Mouse (Mus musculus) 416B (cell line): ENCODE measurements around the gene Six1.
A peak's percentile ranks its signal among the peaks of the same experiment; 100 is the strongest.

Source experiments
- DNase-seq: peaks from one replicate; pipeline ENCODE4 v3.0.0; 2011; ENCODE audit warnings: low read depth

Gene Six1

DNA sequence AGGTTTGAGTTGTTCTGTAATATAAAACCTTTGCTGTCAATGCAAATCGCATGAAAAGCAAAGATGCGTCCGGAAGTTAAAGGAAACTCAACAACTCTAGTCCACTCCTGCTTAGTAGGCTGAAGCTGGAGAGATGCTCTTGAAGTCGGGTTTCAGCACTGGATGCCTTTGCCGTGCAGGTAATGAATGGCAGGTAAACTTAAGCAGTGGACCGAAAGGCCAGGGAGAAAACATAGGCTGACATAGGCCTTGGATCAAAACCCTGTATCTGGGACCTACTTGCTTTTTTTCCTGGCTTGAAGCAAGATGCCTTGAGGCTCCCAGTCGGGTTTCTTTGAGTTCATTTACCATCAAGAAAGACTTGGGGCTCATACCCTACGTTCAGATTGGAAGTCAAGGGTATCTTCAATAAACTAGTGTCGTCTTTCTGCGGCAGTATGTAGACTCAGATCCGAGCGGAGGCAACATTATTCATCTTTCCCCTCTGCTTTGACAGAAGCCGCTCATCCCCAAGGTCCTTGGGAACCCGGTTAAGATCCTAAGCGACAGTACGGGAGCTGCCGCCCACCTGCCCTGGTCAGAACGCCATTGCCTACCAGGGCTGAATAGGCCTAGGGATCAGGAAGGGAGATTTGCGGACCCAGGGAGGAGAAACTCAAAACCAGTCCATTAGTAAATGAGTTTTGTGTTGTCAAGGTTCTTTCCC, 4.0 kb downstream of the Six1 start:
- DNase-seq = no peak

DNA sequence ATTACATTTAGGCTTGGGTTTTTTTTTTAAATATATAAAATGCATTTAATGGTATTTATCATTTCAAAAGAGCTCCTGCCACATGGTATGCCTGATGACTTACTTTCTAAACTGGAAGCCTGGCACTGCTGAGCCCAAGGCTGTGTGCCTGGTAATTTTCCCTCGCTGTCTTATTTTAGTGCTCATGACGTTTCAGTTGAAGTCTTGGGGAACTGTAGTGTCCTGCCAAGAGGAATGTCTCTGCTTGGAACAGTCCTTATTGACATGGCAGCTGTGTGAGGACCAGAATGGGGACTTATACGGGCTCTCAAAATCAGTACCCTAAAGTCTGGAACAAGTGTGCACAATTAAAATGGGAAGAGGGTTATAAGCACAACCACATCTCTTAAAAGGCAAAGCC, 5.2 kb downstream of the Six1 start:
- no peak for DNase-seq

DNA sequence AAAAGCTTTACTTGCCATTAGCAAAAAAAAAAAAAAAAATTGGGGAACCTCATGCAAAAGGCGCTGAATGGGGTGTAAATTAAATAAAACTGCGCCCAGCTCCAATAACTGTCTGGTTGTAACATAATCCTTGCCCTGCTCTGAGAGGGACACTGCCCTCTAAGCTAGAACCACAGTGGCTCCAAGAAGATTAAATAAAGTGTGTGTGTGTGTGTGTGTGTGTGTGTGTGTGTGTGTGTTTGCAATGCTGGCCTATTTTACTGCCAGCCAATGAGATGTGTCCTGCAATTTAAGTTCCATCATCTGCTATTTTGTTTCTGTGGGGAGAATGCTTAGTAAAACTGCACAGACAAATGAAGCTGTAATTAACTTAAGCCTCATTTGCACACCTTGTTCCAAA, 6.1 kb downstream of the Six1 start:
- no peak for DNase-seq

DNA sequence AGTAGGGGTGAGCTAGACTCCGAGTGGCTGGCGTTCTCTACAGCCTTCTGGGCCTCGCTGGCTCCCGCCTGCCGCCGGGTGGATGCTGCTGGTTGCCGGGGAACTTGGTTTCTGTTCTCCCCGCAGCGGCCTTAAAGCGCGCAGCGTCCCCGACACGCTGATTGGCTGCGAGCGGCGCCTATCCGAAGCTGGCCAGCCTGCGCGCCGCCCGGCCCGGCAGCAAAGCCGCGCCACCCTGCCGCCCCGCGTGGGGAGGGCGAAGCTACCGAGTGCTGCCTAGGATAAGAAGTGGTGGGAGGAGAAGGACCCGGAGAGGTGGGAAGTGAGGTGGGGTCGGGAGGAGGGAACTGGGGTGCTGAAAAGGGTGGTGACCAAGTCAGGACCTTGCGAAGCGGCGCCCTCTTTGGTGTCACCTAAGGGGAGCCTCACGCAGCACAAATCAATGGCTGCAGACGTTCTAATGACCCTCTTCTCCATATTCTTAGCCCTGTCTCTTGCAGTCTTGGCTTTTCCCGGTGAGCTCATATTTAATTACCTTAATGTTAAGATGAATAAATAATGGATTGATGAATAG, 7.0 kb downstream of the Six1 start:
- DNase-seq = peak; percentile 89

DNA sequence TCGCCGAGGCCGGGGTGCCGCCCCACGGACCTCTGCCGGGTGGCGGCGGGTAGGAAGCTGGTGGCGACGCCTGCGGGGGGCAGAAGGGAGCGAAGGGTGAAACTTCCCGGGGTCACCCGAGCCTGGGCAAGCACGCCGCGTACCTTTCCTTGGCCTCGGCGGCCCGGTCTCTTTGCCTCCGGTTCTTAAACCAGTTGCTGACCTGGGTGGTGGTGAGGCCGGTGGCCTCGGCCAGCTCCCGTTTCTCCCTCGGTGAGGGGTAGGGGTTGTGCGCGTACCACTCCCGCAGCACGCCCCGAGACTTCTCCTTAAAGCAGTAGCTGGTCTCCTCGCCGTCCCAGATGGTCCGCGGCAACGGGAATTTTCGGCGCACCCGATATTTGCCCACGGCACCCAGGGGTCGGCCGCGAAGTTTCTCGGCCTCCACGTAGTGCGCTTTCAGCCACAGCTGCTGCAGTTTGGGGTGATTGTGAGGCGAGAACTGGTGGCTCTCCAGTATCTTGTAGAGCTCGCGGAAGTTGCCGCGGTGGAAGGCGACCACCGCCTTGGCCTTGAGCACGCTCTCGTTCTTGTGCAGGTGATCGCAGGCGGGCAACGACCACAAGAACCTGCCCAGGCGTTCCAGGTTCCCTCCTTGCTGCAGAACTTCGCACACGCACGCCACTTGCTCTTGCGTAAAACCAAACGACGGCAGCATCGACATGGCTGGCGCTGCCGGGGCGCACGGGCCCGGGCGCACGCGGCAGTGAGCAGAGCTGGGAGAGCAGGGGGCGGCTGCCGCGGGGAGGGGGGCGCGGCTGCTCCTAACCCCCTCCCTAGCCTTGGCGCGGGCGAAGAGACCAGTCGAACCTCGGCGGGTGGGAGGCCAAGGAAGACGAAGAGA, 7.7 kb downstream of the Six1 start:
- DNase-seq = peak; percentile 74

DNA sequence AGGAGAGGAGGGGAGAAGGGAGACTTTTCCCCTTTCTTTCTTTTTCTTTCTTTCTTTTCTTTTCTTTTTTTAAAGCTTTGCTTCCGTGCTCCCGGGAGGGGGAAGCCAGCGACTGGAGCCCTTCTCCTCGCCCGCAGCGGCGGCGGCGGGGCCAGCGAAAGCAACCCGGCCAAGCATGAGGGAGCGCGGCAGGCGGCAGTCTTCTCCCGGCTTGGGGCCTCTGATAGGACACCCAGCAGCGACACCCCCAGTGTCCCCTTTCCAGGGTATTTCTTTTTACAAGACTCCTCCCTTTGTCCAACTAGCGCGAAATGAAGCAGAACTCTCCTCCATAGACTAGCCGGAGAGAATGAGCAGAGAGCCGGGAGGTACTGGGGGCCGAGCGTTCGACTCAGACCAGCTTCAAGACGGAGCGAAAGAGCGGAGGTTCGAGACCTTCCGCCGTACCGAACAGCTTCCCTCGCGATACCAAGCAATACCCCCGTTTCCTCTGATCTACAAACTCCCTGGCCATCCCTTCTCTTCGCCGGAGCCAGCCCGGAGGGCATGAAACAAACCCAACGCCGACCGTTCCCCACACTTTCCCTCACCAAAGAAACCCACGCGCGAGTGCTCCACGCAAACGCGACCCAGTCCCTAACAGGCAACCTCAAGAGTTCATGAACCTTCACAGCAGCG, 8.5 kb downstream of the Six1 start:
- peak; percentile 78 for DNase-seq

DNA sequence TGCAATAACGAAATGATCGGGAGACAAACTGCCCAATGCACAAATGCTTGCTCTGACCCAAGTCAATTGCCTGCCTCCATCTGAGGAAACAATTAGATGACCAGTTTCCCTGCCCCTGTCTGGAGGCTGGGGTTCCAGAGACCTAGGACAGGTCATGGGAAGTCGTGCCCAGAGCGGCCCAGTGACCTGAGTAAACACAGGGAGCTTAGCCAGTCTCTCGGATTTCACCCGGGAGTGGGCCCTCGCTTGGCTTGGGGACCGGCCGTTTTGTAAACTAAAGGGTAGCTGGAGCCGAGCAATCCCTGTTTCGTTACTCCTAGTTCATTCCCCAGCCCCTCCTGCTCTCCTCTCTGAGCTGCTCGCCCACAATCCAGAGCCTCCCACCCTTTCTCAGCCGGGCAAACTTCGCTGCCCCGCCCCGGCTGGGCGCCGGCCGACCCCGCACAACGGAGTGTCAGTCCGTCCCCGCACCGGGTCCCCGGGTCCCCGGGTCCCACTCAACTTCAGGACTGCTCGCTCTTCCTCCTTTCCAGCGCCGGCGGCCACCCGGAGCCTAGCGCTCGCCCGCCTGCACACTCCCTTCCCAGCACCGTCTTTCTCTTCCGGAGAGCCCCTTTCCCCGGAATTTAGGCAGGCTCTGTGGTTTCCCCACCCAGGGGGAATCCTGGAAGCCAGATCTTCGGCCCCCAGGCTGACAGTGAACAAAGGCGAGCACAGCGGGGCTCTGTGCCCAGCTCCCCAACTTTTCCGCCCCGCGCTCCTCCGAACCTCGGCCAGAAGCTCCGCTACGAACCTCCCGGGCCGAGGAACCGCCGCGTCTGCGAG, 9.3 kb downstream of the Six1 start:
- DNase-seq = peak; percentile 48

DNA sequence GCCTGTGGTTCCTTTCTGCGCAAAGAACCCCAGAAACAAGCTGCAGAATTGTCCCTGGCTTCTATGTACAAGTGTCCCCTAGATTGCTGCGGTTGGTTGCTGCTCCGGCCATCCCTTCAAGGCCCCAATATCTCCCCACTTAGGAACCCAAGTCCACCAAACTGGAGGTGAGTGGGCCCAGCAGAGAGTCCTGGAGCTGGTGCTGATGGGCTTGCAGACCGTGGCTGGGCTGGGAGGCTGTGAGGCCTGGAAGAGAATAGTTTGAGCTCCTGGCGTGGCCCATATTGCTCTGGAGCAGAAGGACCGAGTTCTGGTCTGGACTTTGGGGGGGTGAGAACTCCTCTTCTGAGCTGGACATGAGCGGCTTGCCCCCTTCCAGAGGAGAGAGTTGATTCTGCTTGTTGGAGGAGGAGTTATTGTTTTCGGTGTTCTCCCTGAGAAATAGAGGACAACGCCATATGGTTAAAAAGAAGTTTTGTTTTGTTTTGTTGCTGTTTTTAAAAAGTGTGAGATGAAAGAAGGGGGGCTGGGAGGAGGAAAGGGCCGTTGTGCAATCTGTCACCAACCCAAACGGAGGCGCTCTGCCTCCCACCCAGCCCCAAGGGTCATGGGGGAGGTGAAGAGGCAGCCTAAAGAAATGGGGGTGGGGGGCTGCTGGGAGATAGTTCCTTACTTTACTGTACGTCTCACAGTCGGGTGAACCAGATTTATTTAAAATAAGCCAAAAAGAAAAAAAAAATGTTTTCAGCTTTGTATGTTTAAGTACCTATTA, 10.1 kb downstream of the Six1 start:
- peak; percentile 49 for DNase-seq

DNA sequence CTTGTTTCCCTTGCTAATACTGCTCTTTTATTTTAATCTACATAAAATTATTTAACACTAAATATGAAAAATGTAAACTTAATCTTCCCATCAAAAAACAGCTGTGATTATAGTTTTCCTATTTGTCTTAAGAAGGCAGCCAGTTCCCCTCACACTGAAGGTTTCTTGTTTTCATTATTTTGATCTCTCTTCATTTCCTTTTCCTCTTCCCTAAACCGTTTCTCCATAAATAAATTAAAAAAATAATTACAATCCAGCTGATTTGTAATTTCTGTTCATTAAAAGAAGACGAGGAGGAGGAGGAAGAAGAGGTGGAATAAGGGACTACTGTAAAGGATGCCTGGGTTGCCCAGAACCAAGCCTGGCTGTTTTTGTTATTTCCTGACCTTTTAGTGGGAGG, 10.8 kb downstream of the Six1 start:
- no peak for DNase-seq

DNA sequence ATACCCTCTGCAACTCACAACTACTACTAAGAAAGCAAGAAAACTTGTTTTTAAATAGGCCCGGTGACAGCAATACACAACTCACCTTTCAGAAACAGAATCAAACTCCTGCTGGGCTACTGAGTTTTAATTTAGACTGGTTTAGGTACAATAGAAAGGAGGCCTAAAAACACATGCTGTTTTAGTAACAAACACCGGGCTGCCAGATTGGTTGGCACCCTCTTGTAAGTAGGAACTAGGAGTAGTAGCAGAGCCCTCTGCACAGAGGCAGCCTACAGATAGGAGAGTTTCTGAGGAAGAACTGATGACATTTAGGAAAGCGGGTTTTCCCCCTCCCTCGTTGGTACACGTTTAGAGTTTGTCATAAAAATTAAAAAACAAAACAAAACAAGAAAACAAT, 11.3 kb downstream of the Six1 start:
- no peak for DNase-seq

DNA sequence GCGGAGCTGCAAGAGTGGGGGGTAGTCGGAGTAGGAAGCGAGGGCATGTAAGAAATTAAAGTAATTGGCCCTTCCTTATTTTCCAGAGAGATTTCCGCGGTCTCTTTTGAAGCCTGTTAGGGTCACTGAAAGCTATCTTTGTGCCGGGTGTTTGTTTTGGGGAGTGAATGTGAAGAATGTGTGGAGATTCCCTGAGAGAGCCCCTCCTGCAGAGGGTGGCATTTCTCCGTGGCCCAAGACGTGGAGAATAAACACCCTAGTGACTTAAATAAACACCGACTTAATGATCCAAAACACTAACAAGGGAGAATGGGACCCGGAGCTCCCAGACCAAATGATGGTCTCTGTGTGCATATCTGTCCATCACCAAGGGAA, 12.4 kb downstream of the Six1 start:
- no peak for DNase-seq

DNA sequence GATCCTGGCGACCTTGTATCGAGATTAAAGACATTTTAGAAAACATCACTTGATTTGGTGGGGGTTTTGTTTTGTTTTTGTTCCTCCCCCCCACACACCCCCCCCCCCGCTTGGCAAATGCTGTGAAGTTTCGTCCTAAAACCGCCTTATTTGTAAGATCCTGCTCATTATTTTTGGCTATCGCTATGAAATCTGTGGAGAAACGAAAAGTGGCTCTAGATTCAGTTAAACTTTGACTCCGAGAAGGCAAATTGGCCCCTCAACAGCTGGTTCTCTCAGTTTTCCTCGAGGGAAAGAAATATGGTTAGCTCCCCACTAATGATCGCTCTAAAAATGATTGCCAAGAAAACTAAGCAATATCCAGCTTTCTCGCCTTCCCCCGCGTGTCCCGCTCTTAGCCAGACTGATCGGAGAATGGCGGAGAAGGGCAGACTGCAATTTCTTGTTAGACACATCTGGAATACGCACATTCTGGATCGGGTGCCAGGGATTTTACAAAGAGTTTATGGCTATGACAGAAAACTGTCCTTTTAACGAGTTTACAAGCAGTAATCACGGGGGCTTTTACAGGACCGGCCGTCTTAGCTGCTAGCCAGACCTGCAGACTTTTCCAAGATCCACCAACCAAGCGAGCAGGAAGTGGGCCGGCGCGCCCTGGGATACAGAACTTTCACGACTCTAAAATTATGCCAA, 13.0 kb downstream of the Six1 start:
- no peak for DNase-seq

DNA sequence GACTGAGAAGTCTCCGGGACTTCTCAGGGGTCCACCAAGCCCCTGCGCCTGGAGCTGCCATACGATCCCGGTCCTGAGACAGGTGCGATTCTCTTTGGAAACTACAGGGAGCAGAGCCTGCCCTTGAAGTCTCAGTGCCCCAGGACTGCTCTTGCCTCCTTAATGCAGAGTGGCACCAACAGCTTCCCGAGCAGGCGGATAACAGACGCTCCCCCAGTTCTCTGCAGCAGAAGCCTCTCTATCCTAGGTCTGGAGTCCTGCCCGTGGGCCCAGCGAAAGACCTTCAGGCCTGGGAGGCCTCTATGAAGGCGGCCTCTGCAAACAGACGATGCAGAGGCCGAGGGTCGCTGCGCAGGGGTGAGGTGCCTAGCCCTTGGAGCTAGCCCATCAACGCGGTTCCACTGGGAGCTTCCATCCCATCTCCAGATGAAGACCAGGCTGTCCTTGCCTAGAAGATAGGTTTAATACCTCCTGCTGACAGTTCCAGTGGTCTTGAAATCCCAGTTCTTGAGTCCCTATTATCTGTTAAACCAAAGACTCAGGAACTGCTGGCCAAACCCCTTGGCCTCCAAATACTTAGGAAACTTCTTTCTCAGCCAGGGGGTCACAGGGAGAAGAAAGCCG, 13.6 kb downstream of the Six1 start:
- DNase-seq = no peak

DNA sequence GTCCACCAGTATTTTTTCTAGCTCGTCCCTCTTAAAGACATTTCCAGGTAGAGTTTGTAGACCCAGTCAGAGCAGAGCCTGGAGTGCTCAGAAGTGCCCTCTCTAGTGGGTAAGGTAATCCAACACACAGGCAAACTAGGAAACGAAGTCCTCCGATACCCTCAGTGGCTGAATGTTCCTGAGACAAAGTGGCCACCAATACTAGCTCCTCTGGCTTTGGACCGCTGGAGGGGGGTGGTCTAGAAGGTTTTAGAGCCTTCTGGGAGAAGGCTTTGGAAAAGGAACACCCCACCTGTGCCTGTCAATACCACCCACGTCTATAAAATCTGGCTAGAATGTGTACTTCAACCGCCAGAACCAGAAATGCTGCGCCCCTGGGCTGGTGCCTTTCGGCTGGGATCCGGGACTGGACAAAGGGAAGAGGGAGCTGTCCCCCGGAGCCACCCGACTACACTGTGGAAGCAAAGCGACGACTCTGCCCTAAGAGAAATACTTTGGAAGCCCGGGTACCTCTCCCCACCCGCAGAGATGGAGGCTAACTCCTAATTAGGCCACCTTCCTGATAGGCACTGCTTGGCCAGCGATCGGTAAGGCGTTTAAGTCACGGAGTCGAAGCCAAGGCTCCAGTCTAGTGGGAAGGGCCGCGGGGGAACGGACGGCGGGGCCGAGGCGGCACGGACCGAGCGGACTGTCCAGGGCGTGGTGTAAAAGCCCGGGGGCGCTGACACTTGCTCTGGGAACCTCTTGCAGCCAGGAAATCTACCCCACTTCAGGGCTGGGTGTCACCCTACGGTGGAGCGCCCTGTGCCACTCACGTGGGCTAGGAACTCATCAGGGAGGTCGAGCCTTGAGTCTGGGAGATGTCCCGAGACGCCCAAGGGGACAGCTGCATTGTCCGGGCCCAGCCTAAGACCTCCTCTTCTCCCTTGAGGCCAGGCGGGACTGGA, 14.4 kb downstream of the Six1 start:
- no peak for DNase-seq

DNA sequence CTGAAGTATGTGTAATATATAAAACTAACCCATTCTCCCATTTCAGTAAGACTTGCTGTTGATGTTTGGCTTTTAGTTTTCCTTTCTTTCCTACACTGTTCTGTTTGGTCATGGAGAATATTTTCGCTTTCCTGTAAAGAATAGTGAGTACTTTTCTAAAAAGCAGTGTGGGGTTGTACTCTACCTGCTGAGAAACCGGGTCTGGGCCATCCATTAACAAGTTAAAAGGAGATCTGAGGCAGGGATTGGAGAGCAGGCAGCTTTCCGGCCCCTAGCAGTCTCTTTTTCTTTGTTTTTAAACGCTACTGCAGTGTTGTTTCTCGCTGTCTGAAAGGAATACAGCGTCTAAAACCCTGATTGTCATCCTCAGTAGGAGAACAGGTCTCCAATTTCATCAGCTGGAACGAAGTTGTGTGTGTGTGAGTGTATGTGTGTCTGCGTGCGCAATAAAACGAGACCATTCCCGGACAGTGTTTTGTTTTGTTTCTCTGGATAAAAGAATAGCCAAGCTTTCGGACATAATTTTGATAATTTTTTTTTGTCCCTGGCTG, 15.2 kb downstream of the Six1 start:
- DNase-seq = no peak

DNA sequence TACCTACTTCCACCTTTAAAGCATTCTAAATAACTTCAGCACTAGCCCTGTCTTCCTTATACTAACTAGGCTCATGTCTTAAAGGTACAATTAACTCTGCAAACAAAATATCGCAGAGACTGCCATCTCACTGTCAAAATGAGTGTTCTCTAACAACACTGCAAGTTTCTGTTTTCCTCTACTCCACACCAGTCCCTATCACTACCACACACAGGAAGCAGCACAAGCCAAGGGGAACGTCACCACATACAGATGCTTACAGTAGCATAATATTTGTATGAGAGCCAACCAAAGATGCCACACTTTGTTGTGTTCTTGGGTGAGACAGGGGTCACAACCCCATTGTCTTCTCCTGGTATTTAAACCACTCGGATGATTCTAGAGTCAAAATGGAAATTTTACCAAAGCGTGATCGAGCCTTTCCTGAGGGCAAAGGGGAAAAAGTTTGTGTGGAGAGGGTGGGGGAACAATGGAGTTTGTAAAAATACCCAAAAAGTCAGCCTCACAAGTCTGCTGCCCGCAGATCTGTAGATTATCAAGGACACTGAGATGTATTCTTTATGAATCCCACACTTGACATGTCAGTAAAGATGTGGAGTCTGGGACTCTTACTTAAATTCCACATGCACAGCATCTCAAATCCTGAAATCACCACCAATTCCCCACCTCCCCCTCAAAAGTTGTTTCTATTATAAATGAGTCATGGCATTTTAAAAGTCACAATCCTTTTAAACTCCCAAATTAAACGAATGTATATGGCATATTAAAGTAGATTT, 16.1 kb downstream of the Six1 start:
- peak; percentile 63 for DNase-seq
